Mouse (Mus musculus): ENCODE results near the gene 4930455H04Rik.

- TF ChIP-seq CTCF (IDR thresholded peaks at IDR 0.05; ENCODE audit: insufficient read depth, low read length) (no peak), POLR2A (IDR thresholded peaks at IDR 0.05; ENCODE audit: borderline replicate concordance, extremely low read depth, low read depth, low read length) (no peak)
These were observed 17.7 kb downstream of the 4930455H04Rik start for GRCm38 (mm10) chr3:116985741-116986140.
